Mouse (Mus musculus): ENCODE measurements at regions not wholly inside any gene's neighbourhood (a gene's known extent, or its start where the extent isn't known, plus 50 kb on each side); places are given as distances from the start of the nearest gene placed in this dataset.
"Not testable (repeated sequence)": the region's sequence is repeated elsewhere in the genome, so short reads cannot be mapped to it uniquely, and the experiment has no call there.

GRCm38 (mm10) chr14:54151921-54152320 is 102.0 kb downstream of the Dad1 start:
- no peak for ATAC-seq (replicated peaks; ENCODE audit: insufficient number of reproducible peaks, low FRiP score, low TSS enrichment, poor library complexity, severe bottlenecking)

GRCm38 (mm10) chr14:54151272-54151671 is 102.6 kb downstream of the Dad1 start:
- ATAC-seq (replicated peaks; ENCODE audit: insufficient number of reproducible peaks, low FRiP score, low TSS enrichment, poor library complexity, severe bottlenecking), result no peak

- no peak for ATAC-seq (replicated peaks; ENCODE audit: insufficient number of reproducible peaks, low FRiP score, low TSS enrichment, poor library complexity, severe bottlenecking)
Measured at GRCm38 (mm10) chr14:54150221-54150620, 103.7 kb downstream of the Dad1 start.

- ATAC-seq (replicated peaks; ENCODE audit: insufficient number of reproducible peaks, low FRiP score, low TSS enrichment, poor library complexity, severe bottlenecking), result no peak
Measured at GRCm38 (mm10) chr14:54148626-54149025, 105.3 kb downstream of the Dad1 start.

- ATAC-seq (replicated peaks; ENCODE audit: insufficient number of reproducible peaks, low FRiP score, low TSS enrichment, poor library complexity, severe bottlenecking), result no peak
Measured at GRCm38 (mm10) chr14:54148121-54148520, 105.8 kb downstream of the Dad1 start.

- ATAC-seq (replicated peaks; ENCODE audit: insufficient number of reproducible peaks, low FRiP score, low TSS enrichment, poor library complexity, severe bottlenecking), result peak; percentile 50
Measured at GRCm38 (mm10) chr14:54147546-54147945, 106.4 kb downstream of the Dad1 start.

GRCm38 (mm10) chr14:54145743-54146741 is 107.9 kb downstream of the Dad1 start:
- peak; percentile 60 for ATAC-seq (replicated peaks; ENCODE audit: insufficient number of reproducible peaks, low FRiP score, low TSS enrichment, poor library complexity, severe bottlenecking)

GRCm38 (mm10) chr14:54143828-54144227 is 110.1 kb downstream of the Dad1 start:
- no peak for ATAC-seq (replicated peaks; ENCODE audit: insufficient number of reproducible peaks, low FRiP score, low TSS enrichment, poor library complexity, severe bottlenecking)

- ATAC-seq (replicated peaks; ENCODE audit: insufficient number of reproducible peaks, low FRiP score, low TSS enrichment, poor library complexity, severe bottlenecking), result no peak
Measured at GRCm38 (mm10) chr14:54138288-54138687, 115.6 kb downstream of the Dad1 start.

GRCm38 (mm10) chr14:54136538-54136937 is 117.4 kb downstream of the Dad1 start:
- no peak for ATAC-seq (replicated peaks; ENCODE audit: insufficient number of reproducible peaks, low FRiP score, low TSS enrichment, poor library complexity, severe bottlenecking)

GRCm38 (mm10) chr14:54128334-54128733 is 125.6 kb downstream of the Dad1 start:
- no peak for ATAC-seq (replicated peaks; ENCODE audit: insufficient number of reproducible peaks, low FRiP score, low TSS enrichment, poor library complexity, severe bottlenecking)

- no peak for ATAC-seq (replicated peaks; ENCODE audit: insufficient number of reproducible peaks, low FRiP score, low TSS enrichment, poor library complexity, severe bottlenecking)
Measured at GRCm38 (mm10) chr14:54125510-54125909, 128.4 kb downstream of the Dad1 start.

GRCm38 (mm10) chr14:54121973-54122372 is 131.9 kb downstream of the Dad1 start:
- ATAC-seq (replicated peaks; ENCODE audit: insufficient number of reproducible peaks, low FRiP score, low TSS enrichment, poor library complexity, severe bottlenecking), result no peak

GRCm38 (mm10) chr14:54121340-54121739 is 132.6 kb downstream of the Dad1 start:
- no peak for ATAC-seq (replicated peaks; ENCODE audit: insufficient number of reproducible peaks, low FRiP score, low TSS enrichment, poor library complexity, severe bottlenecking)

GRCm38 (mm10) chr14:54120194-54120593 is 133.7 kb downstream of the Dad1 start:
- ATAC-seq (replicated peaks; ENCODE audit: insufficient number of reproducible peaks, low FRiP score, low TSS enrichment, poor library complexity, severe bottlenecking), result no peak

- not testable (repeated sequence) for ATAC-seq (replicated peaks; ENCODE audit: insufficient number of reproducible peaks, low FRiP score, low TSS enrichment, poor library complexity, severe bottlenecking)
Measured at GRCm38 (mm10) chr14:54117607-54118006, 136.3 kb downstream of the Dad1 start.

GRCm38 (mm10) chr14:54113216-54113615 is 140.7 kb downstream of the Dad1 start:
- ATAC-seq (replicated peaks; ENCODE audit: insufficient number of reproducible peaks, low FRiP score, low TSS enrichment, poor library complexity, severe bottlenecking), result no peak

- no peak for ATAC-seq (replicated peaks; ENCODE audit: insufficient number of reproducible peaks, low FRiP score, low TSS enrichment, poor library complexity, severe bottlenecking)
Measured at GRCm38 (mm10) chr14:54110971-54111370, 142.9 kb downstream of the Dad1 start.

GRCm38 (mm10) chr14:54109129-54109528 is 144.8 kb downstream of the Dad1 start:
- no peak for ATAC-seq (replicated peaks; ENCODE audit: insufficient number of reproducible peaks, low FRiP score, low TSS enrichment, poor library complexity, severe bottlenecking)

- ATAC-seq (replicated peaks; ENCODE audit: insufficient number of reproducible peaks, low FRiP score, low TSS enrichment, poor library complexity, severe bottlenecking), result no peak
Measured at GRCm38 (mm10) chr14:54108311-54109074, 145.4 kb downstream of the Dad1 start.

Measured in monocyte, adult 5-6 weeks (primary cell).